8 mouse cellular contexts compared by ENCODE assay signal in the genomic region with DNA sequence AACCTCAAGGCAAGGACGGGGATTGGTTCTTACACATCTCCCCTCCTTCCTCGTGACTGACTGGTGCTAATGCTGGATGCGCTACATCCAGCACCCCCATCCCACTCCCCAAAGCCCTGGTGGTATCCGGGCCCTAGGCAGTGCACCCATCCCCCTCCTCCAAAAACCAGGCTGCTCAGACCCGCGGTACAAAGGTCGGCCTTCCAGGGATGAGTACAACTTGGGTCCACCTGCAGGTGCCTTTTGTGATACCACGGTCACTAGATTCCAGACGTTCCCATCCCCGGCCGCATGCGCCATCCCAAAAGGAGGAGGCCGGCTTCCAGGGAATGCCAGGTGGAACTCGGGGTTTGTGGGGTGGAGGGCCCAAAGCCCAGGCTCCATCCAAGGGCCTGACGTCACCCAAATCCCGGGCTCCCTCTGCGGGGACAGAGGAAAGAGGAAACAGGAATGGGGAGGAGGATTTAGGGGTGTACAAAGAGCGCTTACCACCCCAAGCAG. TPM values are rescaled to one million over a fixed set of nuclear protein-coding genes. Genes with fewer than 3 reads are reported as not detected.
DNase-seq lines count a peak whose midpoint lies in the region; ATAC-seq and TF ChIP-seq lines count a peak whose summit lies in the region.

No protein-coding gene starts in this region.

- ATAC-seq in kidney, embryonic 14.5 days (ENCODE audit: low FRiP score, low TSS enrichment): peak; percentile 51
- peak; percentile 28; the same call in 1 of the 2 replicates for ATAC-seq in limb, embryonic 12.5 days (ENCODE audit: insufficient number of reproducible peaks, insufficient read depth, low FRiP score, low TSS enrichment, low read depth)
- peak; percentile 64 for ATAC-seq in neural tube, embryonic 15.5 days (ENCODE audit: low FRiP score)
- ATAC-seq in CD4-positive, CD25-positive, alpha-beta regulatory T cell, adult 4 months: no peak

- peak overlapping the region; percentile 86 for H3K27ac ChIP-seq in cerebellum, adult 2 months (ENCODE audit: insufficient read depth, low read length)
- H3K27ac ChIP-seq in kidney, embryonic 14.5 days (ENCODE audit: low read depth, low read length): no peak overlapping the region
- no peak overlapping the region for H3K27ac ChIP-seq in limb, embryonic 12.5 days
- peak overlapping the region; percentile 89 for H3K27ac ChIP-seq in neural tube, embryonic 15.5 days (replicated peaks)

- no peaks in the 10 kb centered on the region for H3K36me3 ChIP-seq in kidney, embryonic 14.5 days (ENCODE audit: control insufficient read depth, insufficient read depth, low read length)
- H3K36me3 ChIP-seq in limb, embryonic 12.5 days: no peaks in the 10 kb centered on the region
- H3K36me3 ChIP-seq in neural tube, embryonic 15.5 days: peaks cover 10% of the 10 kb centered on the region; the same call in 1 of the 2 replicates

- peak overlapping the region; percentile 69 for H3K9ac ChIP-seq in kidney, embryonic 14.5 days (ENCODE audit: low read depth, low read length)
- H3K9ac ChIP-seq in limb, embryonic 12.5 days (replicated peaks): peak overlapping the region; percentile 72
- peak overlapping the region; percentile 88 for H3K9ac ChIP-seq in neural tube, embryonic 15.5 days (replicated peaks)

- WGBS in cerebellum, adult 2 months: 1% methylated on average over 18 of the region's 18 CpGs
- WGBS in kidney, embryonic 14.5 days: under 1% methylated on average over 18 of the region's 18 CpGs
- WGBS in limb, embryonic 12.5 days: 3% methylated on average over 17 of the region's 18 CpGs
- WGBS in neural tube, embryonic 15.5 days: 2% methylated on average over 18 of the region's 18 CpGs

- peaks cover 19% of the 10 kb centered on the region for H3K4me1 ChIP-seq in cerebellum, adult 2 months (ENCODE audit: control insufficient read depth, insufficient read depth, low read length)
- peaks cover 8% of the 10 kb centered on the region; the same call in 1 of the 2 replicates for H3K4me1 ChIP-seq in kidney, embryonic 14.5 days (ENCODE audit: control insufficient read depth, insufficient read depth, low read length)
- peaks cover 9% of the 10 kb centered on the region for H3K4me1 ChIP-seq in limb, embryonic 12.5 days (replicated peaks)
- H3K4me1 ChIP-seq in neural tube, embryonic 15.5 days: peaks cover 38% of the 10 kb centered on the region

- no peaks in the 10 kb centered on the region for H3K27me3 ChIP-seq in cerebellum, adult 2 months (ENCODE audit: control insufficient read depth, insufficient read depth, low read length)
- no peaks in the 10 kb centered on the region for H3K27me3 ChIP-seq in kidney, embryonic 14.5 days (ENCODE audit: control insufficient read depth, insufficient read depth, low read length)
- peaks cover 17% of the 10 kb centered on the region for H3K27me3 ChIP-seq in limb, embryonic 12.5 days
- H3K27me3 ChIP-seq in neural tube, embryonic 15.5 days (replicated peaks): no peaks in the 10 kb centered on the region

- peak overlapping the region; percentile 90 for H3K4me2 ChIP-seq in kidney, embryonic 14.5 days (replicated peaks; ENCODE audit: low read depth, low read length)
- H3K4me2 ChIP-seq in limb, embryonic 12.5 days: peak overlapping the region; percentile 89
- peak overlapping the region; percentile 69 for H3K4me2 ChIP-seq in neural tube, embryonic 15.5 days

- peak; percentile 13 for DNase-seq in thymus, postnatal 14 days
- no peak for DNase-seq in thymus, postnatal 0 days (ENCODE audit: low spot score)
- DNase-seq in cerebellum, adult 2 months: peak; percentile 78 to 79
- DNase-seq in frontal cortex, postnatal 36 days (ENCODE audit: low spot score in 2 of 2): peak; percentile 51 to 55

- H3K9me3 ChIP-seq in kidney, embryonic 14.5 days (ENCODE audit: control insufficient read depth, low read length): no peaks in the 10 kb centered on the region
- H3K9me3 ChIP-seq in limb, embryonic 12.5 days: no peaks in the 10 kb centered on the region
- H3K9me3 ChIP-seq in neural tube, embryonic 15.5 days (replicated peaks): no peaks in the 10 kb centered on the region

- peak overlapping the region; percentile 95 for H3K4me3 ChIP-seq in cerebellum, adult 2 months (replicated peaks; ENCODE audit: insufficient read depth, low read depth, low read length)
- H3K4me3 ChIP-seq in kidney, embryonic 14.5 days (ENCODE audit: low read length): peak overlapping the region; percentile 68
- peak overlapping the region; percentile 63 for H3K4me3 ChIP-seq in limb, embryonic 12.5 days (replicated peaks)
- H3K4me3 ChIP-seq in neural tube, embryonic 15.5 days (replicated peaks): peak overlapping the region; percentile 64

- no peak for TF ChIP-seq POLR2A in cerebellum, adult 2 months (IDR thresholded peaks at IDR 0.05; ENCODE audit: borderline replicate concordance, insufficient read depth, low read length)

- no peak for TF ChIP-seq CTCF in cerebellum, adult 2 months (IDR thresholded peaks at IDR 0.05; ENCODE audit: borderline replicate concordance, insufficient read depth, low read depth, low read length)

RNA-seq across cellular contexts. Expression of a gene that starts 0.5 kb away (rescaled TPM):
- 3.1 and 3.5 TPM in 2 replicates for polyA plus RNA-seq in thymus, postnatal 0 days (2015; fragmentation: Nextera tagmentation; extraction: Ambion mirVana)
- 353 and 360 TPM in 2 replicates for polyA plus RNA-seq in cerebellum, adult 2 months (2012; rRNA removed)
- polyA plus RNA-seq in kidney, embryonic 14.5 days (2014; fragmentation: Nextera tagmentation; extraction: Ambion mirVana): 7.3 and 9.0 TPM in 2 replicates
- polyA plus RNA-seq in limb, embryonic 12.5 days (2016; fragmentation: Nextera tagmentation; extraction: Ambion mirVana): 10.6 and 10.7 TPM in 2 replicates
- polyA plus RNA-seq in neural tube, embryonic 15.5 days (2015; fragmentation: Nextera tagmentation; extraction: Ambion mirVana): 91.1 and 112 TPM in 2 replicates
- polyA plus RNA-seq in CD4-positive, CD25-positive, alpha-beta regulatory T cell, adult 4 months (2017; shearing (Covaris generic)): under 1 TPM in 1 of 2 experiments, not detected in 1; 0.26 TPM

RNA-seq across cellular contexts. Expression of a gene that starts 27.4 kb away (rescaled TPM):
- polyA plus RNA-seq in thymus, postnatal 0 days (2015; fragmentation: Nextera tagmentation; extraction: Ambion mirVana): 50.9 and 62.5 TPM in 2 replicates
- 20.2 and 21.2 TPM in 2 replicates for polyA plus RNA-seq in cerebellum, adult 2 months (2012; rRNA removed)
- 22.9 and 30.4 TPM in 2 replicates for polyA plus RNA-seq in kidney, embryonic 14.5 days (2014; fragmentation: Nextera tagmentation; extraction: Ambion mirVana)
- 22.4 and 28.3 TPM in 2 replicates for polyA plus RNA-seq in limb, embryonic 12.5 days (2016; fragmentation: Nextera tagmentation; extraction: Ambion mirVana)
- 18.4 and 22.7 TPM in 2 replicates for polyA plus RNA-seq in neural tube, embryonic 15.5 days (2015; fragmentation: Nextera tagmentation; extraction: Ambion mirVana)
- 100 to 1,000 TPM; 157 to 228 TPM for polyA plus RNA-seq in CD4-positive, CD25-positive, alpha-beta regulatory T cell, adult 4 months (2017; shearing (Covaris generic))

RNA-seq across cellular contexts. Expression of a gene that starts 36.5 kb away (rescaled TPM):
- polyA plus RNA-seq in thymus, postnatal 0 days (2015; fragmentation: Nextera tagmentation; extraction: Ambion mirVana): 0.60 and 0.85 TPM in 2 replicates
- polyA plus RNA-seq in cerebellum, adult 2 months (2012; rRNA removed): 8.0 and 11.1 TPM in 2 replicates
- 5.3 and 6.2 TPM in 2 replicates for polyA plus RNA-seq in kidney, embryonic 14.5 days (2014; fragmentation: Nextera tagmentation; extraction: Ambion mirVana)
- polyA plus RNA-seq in limb, embryonic 12.5 days (2016; fragmentation: Nextera tagmentation; extraction: Ambion mirVana): 0.76 and 1.3 TPM in 2 replicates
- 17.4 and 23.5 TPM in 2 replicates for polyA plus RNA-seq in neural tube, embryonic 15.5 days (2015; fragmentation: Nextera tagmentation; extraction: Ambion mirVana)
- polyA plus RNA-seq in CD4-positive, CD25-positive, alpha-beta regulatory T cell, adult 4 months (2017; shearing (Covaris generic)): not detected

RNA-seq across cellular contexts. Expression of a gene that starts 53.8 kb away (rescaled TPM):
- 862 and 907 TPM in 2 replicates for polyA plus RNA-seq in thymus, postnatal 0 days (2015; fragmentation: Nextera tagmentation; extraction: Ambion mirVana)
- polyA plus RNA-seq in cerebellum, adult 2 months (2012; rRNA removed): 554 and 607 TPM in 2 replicates
- 675 and 707 TPM in 2 replicates for polyA plus RNA-seq in kidney, embryonic 14.5 days (2014; fragmentation: Nextera tagmentation; extraction: Ambion mirVana)
- 564 and 604 TPM in 2 replicates for polyA plus RNA-seq in limb, embryonic 12.5 days (2016; fragmentation: Nextera tagmentation; extraction: Ambion mirVana)
- 949 and 1,085 TPM in 2 replicates for polyA plus RNA-seq in neural tube, embryonic 15.5 days (2015; fragmentation: Nextera tagmentation; extraction: Ambion mirVana)
- polyA plus RNA-seq in CD4-positive, CD25-positive, alpha-beta regulatory T cell, adult 4 months (2017; shearing (Covaris generic)): 100 to 1,000 TPM; 197 to 242 TPM

Comparison
In these comparisons a context has a peak if more than half of its experiments do, and no peak if none do; other contexts are left out.
1. H3K27ac ChIP-seq: peak in cerebellum, adult 2 months (single experiment) and neural tube, embryonic 15.5 days (single experiment); none in kidney, embryonic 14.5 days (single experiment) and limb, embryonic 12.5 days (single experiment).
2. Peak in every context shown above with its lines, with median percentiles within 50 percentile points of each other: H3K4me3 ChIP-seq, H3K4me2 ChIP-seq and H3K9ac ChIP-seq.